Mouse (Mus musculus) embryonic facial prominence, embryonic 15.5 days (tissue): Measurements from ENCODE around the gene Shank1. TPM values are rescaled to one million over a fixed set of nuclear protein-coding genes. Genes with fewer than 3 reads are reported as not detected.

Experiments used
- ATAC-seq: fragments of 200-750 bp; cut with Nextera tagmentation; 2 replicates; pipeline ENCODE4 v1.8.0; 2017; ENCODE audit warnings: low read depth, moderate TSS enrichment; ENCODE audit not compliant: insufficient number of reproducible peaks, low FRiP score, low TSS enrichment
- H3K27ac ChIP-seq: fragments of 300-500 bp; sonication (generic); replicated peaks from 2 replicates; pipeline ENCODE4 v1.5.1; 2015; ENCODE audit warnings: mild to moderate bottlenecking, inconsistent platforms
- H3K27me3 ChIP-seq: fragments of 300-500 bp; sonication (generic); 2 replicates; pipeline ENCODE4 v1.6.1; 2015; ENCODE audit warnings: inconsistent platforms
- H3K36me3 ChIP-seq: fragments of 300-500 bp; sonication (generic); 2 replicates; pipeline ENCODE4 v1.6.1; 2015; ENCODE audit warnings: mild to moderate bottlenecking, inconsistent platforms
- H3K4me1 ChIP-seq: fragments of 300-500 bp; sonication (generic); 2 replicates; pipeline ENCODE4 v1.6.1; 2015; ENCODE audit warnings: inconsistent platforms
- H3K4me2 ChIP-seq: fragments of 300-500 bp; sonication (generic); replicated peaks from 2 replicates; pipeline ENCODE4 v1.6.1; 2015; ENCODE audit warnings: mild to moderate bottlenecking, inconsistent platforms
- H3K4me3 ChIP-seq: fragments of 300-500 bp; sonication (generic); replicated peaks from 2 replicates; pipeline ENCODE4 v1.5.1; 2015; ENCODE audit warnings: mild to moderate bottlenecking, inconsistent platforms
- H3K9ac ChIP-seq: fragments of 300-500 bp; sonication (generic); 2 replicates; pipeline ENCODE4 v1.6.1; 2015; ENCODE audit warnings: inconsistent platforms
- H3K9me3 ChIP-seq: fragments of 300-500 bp; sonication (generic); replicated peaks from 2 replicates; pipeline ENCODE4 v1.6.1; 2016; ENCODE audit warnings: inconsistent platforms
- WGBS: fragments of 180-500 bp; shearing (Covaris S2); methylation state at CpG from one replicate; pipeline ENCODE4 v1.1.7; 2015; 5-methylcytosine and 5-hydroxymethylcytosine counted together
- polyA plus RNA-seq: library from polyadenylated mRNA; unstranded; fragments of >200 nt; fragmentation: Nextera tagmentation; extraction: Ambion mirVana; gene quantifications from 2 replicates; pipeline ENCODE4 v1.2.1, GENCODE M21; 2015

Shank1 gene
- polyA plus RNA-seq, 1 experiment from 2014 or later: 6.1 TPM

- no peak overlapping the region for H3K9ac ChIP-seq
- 10% methylated on average over 11 of the region's 11 CpGs for WGBS
- peaks cover 27% of the 10 kb centered on the region for H3K27me3 ChIP-seq
- H3K4me3 ChIP-seq: no peak overlapping the region
- no peak overlapping the region for H3K4me2 ChIP-seq
- no peaks in the 10 kb centered on the region for H3K36me3 ChIP-seq
- H3K27ac ChIP-seq: no peak overlapping the region
- H3K9me3 ChIP-seq: no peaks in the 10 kb centered on the region
- H3K4me1 ChIP-seq: no peaks in the 10 kb centered on the region
- peak; percentile 12; the same call in 1 of the 2 replicates for ATAC-seq
These were observed 33.5 kb downstream of the Shank1 start for GRCm38 (mm10) chr7:44343459-44344015.

GRCm38 (mm10) chr7:44344622-44345021 is 34.6 kb downstream of the Shank1 start:
- H3K27me3 ChIP-seq: peaks cover 21% of the 10 kb centered on the region
- H3K4me1 ChIP-seq: no peaks in the 10 kb centered on the region
- no peak overlapping the region for H3K4me3 ChIP-seq
- H3K9ac ChIP-seq: no peak overlapping the region
- H3K27ac ChIP-seq: no peak overlapping the region
- no peak overlapping the region for H3K4me2 ChIP-seq
- no peaks in the 10 kb centered on the region for H3K36me3 ChIP-seq
- no peak for ATAC-seq
- WGBS: 75% methylated on average over 12 of the region's 12 CpGs
- no peaks in the 10 kb centered on the region for H3K9me3 ChIP-seq

GRCm38 (mm10) chr7:44349043-44349442 is 39.0 kb downstream of the Shank1 start:
- WGBS: 23% methylated on average over 3 of the region's 3 CpGs
- H3K4me1 ChIP-seq: peaks cover 39% of the 10 kb centered on the region
- no peaks in the 10 kb centered on the region for H3K9me3 ChIP-seq
- no peaks in the 10 kb centered on the region for H3K36me3 ChIP-seq
- no peak overlapping the region for H3K9ac ChIP-seq
- no peak overlapping the region for H3K27ac ChIP-seq
- no peak for ATAC-seq
- H3K4me3 ChIP-seq: no peak overlapping the region
- H3K27me3 ChIP-seq: peaks cover 47% of the 10 kb centered on the region
- H3K4me2 ChIP-seq: no peak overlapping the region

- WGBS: 2% methylated on average over 25 of the region's 25 CpGs
- ATAC-seq: 0 out of 2 replicates have a peak, but pooled peaks have one; percentile 26
- H3K27me3 ChIP-seq: peaks cover 68% of the 10 kb centered on the region
- no peaks in the 10 kb centered on the region for H3K9me3 ChIP-seq
- peaks cover 43% of the 10 kb centered on the region for H3K4me1 ChIP-seq
- peak overlapping the region; percentile 50 for H3K4me2 ChIP-seq
- H3K9ac ChIP-seq: no peak overlapping the region
- H3K36me3 ChIP-seq: no peaks in the 10 kb centered on the region
- no peak overlapping the region for H3K27ac ChIP-seq
- peak overlapping the region; percentile 24 for H3K4me3 ChIP-seq
These were observed 41.1 kb downstream of the Shank1 start for GRCm38 (mm10) chr7:44350957-44351711.

GRCm38 (mm10) chr7:44351881-44352749 is 42.1 kb downstream of the Shank1 start:
- no peak for ATAC-seq
- Histone ChIP-seq H3K9ac (no peak overlapping the region), H3K36me3 (no peaks in the 10 kb centered on the region), H3K4me2 (0 out of 2 replicates have a peak overlapping the region, but pooled peaks have one; percentile 34), H3K27me3 (peaks cover 78% of the 10 kb centered on the region), H3K9me3 (no peaks in the 10 kb centered on the region), H3K4me1 (peaks cover 50% of the 10 kb centered on the region), H3K27ac (no peak overlapping the region), H3K4me3 (peak overlapping the region; percentile 27)
- WGBS: 4% methylated on average over 70 of the region's 71 CpGs

GRCm38 (mm10) chr7:44352750-44353600 is 42.9 kb downstream of the Shank1 start:
- Histone ChIP-seq H3K9ac (no peak overlapping the region), H3K4me1 (peaks cover 56% of the 10 kb centered on the region), H3K9me3 (no peaks in the 10 kb centered on the region)

GRCm38 (mm10) chr7:44353601-44354340 is 43.7 kb downstream of the Shank1 start:
- H3K9me3 ChIP-seq: no peaks in the 10 kb centered on the region
- 0 out of 2 replicates have a peak overlapping the region, but pooled peaks have one; percentile 10 for H3K4me3 ChIP-seq
- peaks cover 56% of the 10 kb centered on the region for H3K4me1 ChIP-seq
- H3K27ac ChIP-seq: no peak overlapping the region
- no peak overlapping the region for H3K9ac ChIP-seq
- H3K27me3 ChIP-seq: peaks cover 92% of the 10 kb centered on the region
- no peak for ATAC-seq
- 2% methylated on average over 34 of the region's 35 CpGs for WGBS
- H3K4me2 ChIP-seq: peak overlapping the region; percentile 34
- H3K36me3 ChIP-seq: no peaks in the 10 kb centered on the region

More at GRCm38 (mm10) chr7:44352750-44353600, 42.9 kb downstream of the Shank1 start:
- ATAC-seq: no peak
- Histone ChIP-seq H3K4me2 (peak overlapping the region; percentile 34), H3K27me3 (peaks cover 86% of the 10 kb centered on the region), H3K27ac (no peak overlapping the region), H3K4me3 (peak overlapping the region; percentile 27), H3K36me3 (no peaks in the 10 kb centered on the region)
- WGBS: 2% methylated on average over 70 of the region's 71 CpGs

GRCm38 (mm10) chr7:44355411-44355810 is 45.4 kb downstream of the Shank1 start:
- no peaks in the 10 kb centered on the region for H3K36me3 ChIP-seq
- no peaks in the 10 kb centered on the region for H3K9me3 ChIP-seq
- H3K27ac ChIP-seq: no peak overlapping the region
- H3K9ac ChIP-seq: no peak overlapping the region
- peaks cover 67% of the 10 kb centered on the region for H3K4me1 ChIP-seq
- H3K27me3 ChIP-seq: peaks cover 93% of the 10 kb centered on the region
- ATAC-seq: no peak
- WGBS: 75% methylated on average over 6 of the region's 6 CpGs
- no peak overlapping the region for H3K4me2 ChIP-seq
- H3K4me3 ChIP-seq: no peak overlapping the region

- Histone ChIP-seq H3K9me3 (no peaks in the 10 kb centered on the region), H3K4me3 (no peak overlapping the region), H3K36me3 (no peaks in the 10 kb centered on the region), H3K27ac (no peak overlapping the region), H3K9ac (no peak overlapping the region), H3K4me1 (peaks cover 61% of the 10 kb centered on the region), H3K27me3 (peaks cover 91% of the 10 kb centered on the region), H3K4me2 (peak overlapping the region; percentile 10; the same call in 1 of the 2 replicates)
- ATAC-seq: no peak
- WGBS: 2% methylated on average over 35 of the region's 35 CpGs
These were observed 46.8 kb downstream of the Shank1 start for GRCm38 (mm10) chr7:44356590-44357481.
